Mouse (Mus musculus): ENCODE data around the gene Lsamp. TPM values are rescaled to one million over a fixed set of nuclear protein-coding genes. Genes with fewer than 3 reads are reported as not detected.

Gene Lsamp
- polyA plus RNA-seq, 2 experiments from 2014 or later, result not detected

GRCm38 (mm10) chr16:40692292-40692691 lies 708.1 kb downstream of the Lsamp start:
- no peak for ATAC-seq

DNA sequence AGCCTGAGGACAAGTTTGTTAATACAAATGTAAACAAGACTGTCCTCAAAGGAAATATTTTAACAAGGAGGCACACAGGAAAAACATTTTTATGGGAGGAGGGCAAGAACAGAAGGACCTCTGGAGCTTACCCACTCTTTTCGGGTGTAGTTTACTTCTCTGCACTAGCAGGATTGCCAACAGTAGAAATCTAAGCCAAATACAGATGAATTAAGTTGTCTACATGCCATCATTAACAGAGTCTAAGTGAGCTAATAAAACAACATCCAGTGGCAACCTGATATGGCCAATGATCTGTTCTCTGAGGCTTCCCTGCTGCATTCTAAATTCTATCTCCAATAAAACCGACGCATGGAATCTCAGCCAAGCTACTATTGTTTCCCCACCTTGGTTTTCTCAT lies 713.1 kb downstream of the Lsamp start:
- ATAC-seq, result no peak

DNA sequence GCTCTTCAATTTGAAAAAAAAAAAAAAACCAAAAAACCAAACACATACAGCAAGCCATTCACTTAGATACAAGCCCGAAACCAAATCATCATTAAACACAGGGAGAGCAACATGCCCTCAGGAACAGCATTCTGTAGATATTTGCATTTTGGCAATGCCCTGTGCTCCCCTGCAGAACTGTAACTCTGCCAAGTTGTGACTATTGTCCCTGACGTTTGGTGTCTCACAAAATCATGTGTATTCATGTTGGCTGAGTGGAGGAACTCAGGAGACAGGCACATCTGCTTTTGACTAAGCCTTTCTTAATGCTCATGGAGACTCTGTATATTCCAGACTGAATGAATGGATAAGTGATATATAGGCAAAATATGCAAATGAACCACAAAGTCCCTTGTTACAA lies 724.4 kb downstream of the Lsamp start:
- ATAC-seq, result no peak

- ATAC-seq, result no peak
These were observed 725.4 kb downstream of the Lsamp start for GRCm38 (mm10) chr16:40709574-40709973.

DNA sequence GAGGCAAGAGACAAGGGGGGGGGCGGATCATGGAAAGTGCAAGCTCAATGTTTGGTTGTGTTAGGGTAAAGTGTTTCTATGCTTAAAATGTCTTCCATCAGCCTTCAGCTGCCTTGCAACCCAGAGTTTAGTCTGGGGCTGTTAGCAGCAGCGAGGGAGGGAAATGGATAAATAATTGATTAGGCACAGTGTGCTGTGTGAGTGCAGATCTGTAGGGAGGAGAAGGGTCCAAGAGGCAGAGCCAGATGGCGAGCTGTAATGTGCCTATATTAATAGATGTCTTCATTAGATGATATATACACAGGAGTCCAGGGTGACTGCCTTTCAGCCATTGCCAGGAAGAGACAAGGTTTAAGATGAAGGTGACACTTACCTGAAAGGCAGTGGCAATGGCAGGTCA lies 725.9 kb downstream of the Lsamp start:
- ATAC-seq, result no peak

DNA sequence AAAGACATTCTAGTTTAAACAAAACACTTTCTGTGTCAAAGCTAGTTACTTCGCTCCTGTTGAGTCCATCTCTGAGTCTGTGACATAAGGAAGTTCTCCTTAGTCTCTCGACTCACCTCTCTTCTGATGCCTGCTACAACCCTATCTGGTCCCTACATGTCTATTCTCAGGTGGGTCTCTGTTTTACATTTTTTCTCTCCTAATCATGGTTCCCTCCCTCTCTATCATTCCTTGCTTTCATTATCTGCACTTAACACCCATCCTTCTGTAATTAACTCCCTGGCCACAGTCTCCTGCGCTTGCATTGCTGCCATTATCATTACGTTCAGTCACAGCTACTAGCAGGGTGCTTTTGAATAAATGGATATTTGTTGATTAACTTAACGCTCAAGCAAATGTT lies 726.3 kb downstream of the Lsamp start:
- no peak for ATAC-seq

DNA sequence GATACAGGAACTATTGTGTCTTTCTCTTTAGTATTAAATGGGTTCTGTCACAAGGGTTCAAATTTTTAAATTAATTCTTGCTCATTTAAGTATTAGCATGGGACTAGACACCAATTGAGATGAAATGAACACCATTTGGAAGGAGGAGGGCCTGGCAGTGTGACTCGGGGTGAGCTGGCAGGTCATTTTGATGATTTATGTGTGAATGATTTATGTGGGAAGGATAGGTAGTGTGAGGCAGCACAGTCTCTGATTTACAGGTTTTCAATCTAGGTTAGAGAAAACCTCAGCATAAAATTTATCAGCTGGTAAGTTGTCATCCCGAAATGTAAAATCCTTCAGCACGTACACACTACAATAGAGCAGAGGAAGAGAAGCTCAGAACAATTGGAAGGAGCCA lies 729.6 kb downstream of the Lsamp start:
- no peak for ATAC-seq

GRCm38 (mm10) chr16:40739015-40739414 lies 754.9 kb downstream of the Lsamp start:
- no peak for ATAC-seq

GRCm38 (mm10) chr16:40739771-40740170 lies 755.6 kb downstream of the Lsamp start:
- no peak for ATAC-seq

- no peak for ATAC-seq
These were observed 756.1 kb downstream of the Lsamp start for GRCm38 (mm10) chr16:40740273-40740672.

GRCm38 (mm10) chr16:40827191-40827590 lies 843.0 kb downstream of the Lsamp start:
- no peak for ATAC-seq

GRCm38 (mm10) chr16:40831536-40831935 lies 847.4 kb downstream of the Lsamp start:
- ATAC-seq, result no peak

GRCm38 (mm10) chr16:40841765-40842164 lies 857.6 kb downstream of the Lsamp start:
- ATAC-seq, result no peak

DNA sequence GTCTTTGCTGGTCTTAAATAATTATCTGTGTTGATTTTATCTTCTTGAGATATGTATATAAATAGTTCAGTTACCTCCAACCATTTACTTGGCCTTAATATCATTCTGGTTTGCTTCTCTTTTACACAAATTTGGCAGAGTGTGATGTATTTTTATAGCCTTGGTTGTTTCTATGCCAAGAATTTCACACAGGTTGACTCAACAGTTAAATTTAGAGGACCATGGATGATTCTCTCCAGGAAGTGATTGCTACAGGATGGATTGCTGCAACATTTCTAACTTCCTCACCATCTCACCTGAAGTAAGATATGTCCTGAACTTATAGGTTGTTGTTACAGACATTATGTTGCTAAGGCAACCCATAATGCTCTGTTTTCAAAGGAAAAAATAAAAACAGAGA lies 882.6 kb downstream of the Lsamp start:
- no peak for ATAC-seq

- ATAC-seq, result no peak
These were observed 894.1 kb downstream of the Lsamp start for GRCm38 (mm10) chr16:40878301-40878700.

- ATAC-seq, result no peak
These were observed 897.8 kb downstream of the Lsamp start for GRCm38 (mm10) chr16:40881942-40882341.

DNA sequence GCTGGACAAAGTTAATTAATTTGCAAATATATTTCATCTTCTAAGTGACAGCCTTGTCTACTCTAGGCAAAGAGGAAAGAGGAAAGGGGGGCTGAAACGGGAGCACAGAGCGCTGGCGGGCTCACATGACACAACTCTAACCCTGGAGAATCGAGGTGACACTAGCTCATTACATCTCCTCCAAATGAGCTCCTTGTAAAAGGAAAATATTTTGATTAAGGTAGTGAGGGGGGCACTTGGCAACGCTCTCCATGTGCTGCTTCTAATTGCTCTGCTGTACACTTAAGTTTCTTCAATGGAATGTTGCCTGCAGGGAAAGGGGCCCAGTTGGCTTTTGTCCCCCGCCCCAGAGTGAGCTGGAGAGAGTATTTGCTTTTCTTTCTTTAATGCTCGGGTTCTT lies 907.2 kb downstream of the Lsamp start:
- no peak for ATAC-seq

GRCm38 (mm10) chr16:40897768-40898327 lies 913.7 kb downstream of the Lsamp start:
- ATAC-seq, result no peak

DNA sequence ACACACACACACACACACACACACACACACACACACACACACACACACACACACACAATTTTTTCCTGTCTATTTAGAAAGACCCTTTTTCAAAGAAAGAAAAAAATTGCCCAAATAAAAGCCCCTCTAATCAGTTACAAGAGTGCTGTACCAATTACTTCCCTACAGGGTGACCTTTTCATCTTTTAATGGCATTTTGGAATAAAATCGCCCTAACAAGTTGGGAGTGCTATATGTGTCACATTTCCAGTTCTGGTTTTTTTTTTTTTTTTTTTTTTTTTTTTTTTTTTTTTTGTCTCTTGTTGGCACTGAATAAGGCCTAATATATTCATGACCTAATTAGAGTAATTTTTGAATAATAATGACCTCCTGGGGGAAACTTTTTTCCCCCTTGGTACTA lies 923.7 kb downstream of the Lsamp start:
- no peak for ATAC-seq

- no peak for ATAC-seq
These were observed 930.0 kb downstream of the Lsamp start for GRCm38 (mm10) chr16:40914141-40914540.

DNA sequence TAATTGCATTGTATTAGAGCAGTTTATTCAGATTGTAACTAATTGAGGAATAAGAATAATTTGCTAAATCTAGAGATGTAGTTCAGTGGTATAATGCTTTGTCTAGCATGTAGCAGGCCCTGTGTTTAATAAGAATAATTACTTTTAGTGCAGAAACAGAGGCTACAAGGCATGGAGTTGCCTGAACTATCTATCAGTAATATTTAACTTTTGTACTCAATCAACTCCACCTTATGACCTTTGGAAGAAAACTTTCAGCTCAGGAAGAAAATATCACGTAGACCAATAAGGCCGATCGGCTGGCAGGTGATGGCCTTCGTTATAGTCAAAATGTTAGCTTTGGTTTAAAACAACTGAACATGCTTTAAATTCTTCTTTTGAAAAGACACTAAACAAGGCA lies 946.4 kb downstream of the Lsamp start:
- no peak for ATAC-seq

DNA sequence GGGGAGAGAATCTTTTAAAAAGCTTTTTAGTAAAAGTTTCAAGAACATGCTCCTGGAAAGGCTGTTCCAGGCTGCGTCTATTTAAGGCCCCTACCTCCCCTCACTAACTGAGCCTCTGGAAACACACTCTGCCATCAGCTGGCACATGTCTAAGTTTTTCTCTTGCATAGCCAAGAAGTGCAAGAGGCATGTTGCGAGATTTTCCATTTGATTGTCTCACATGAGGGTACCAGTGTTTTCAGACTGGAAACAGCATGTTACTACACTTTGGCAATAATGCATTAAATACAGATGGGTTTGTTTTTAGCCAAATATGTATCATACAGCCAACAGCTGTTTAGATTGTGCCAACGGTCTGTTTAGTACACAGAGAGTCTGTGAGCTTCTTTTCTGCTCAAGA lies 958.1 kb downstream of the Lsamp start:
- ATAC-seq, result no peak

DNA sequence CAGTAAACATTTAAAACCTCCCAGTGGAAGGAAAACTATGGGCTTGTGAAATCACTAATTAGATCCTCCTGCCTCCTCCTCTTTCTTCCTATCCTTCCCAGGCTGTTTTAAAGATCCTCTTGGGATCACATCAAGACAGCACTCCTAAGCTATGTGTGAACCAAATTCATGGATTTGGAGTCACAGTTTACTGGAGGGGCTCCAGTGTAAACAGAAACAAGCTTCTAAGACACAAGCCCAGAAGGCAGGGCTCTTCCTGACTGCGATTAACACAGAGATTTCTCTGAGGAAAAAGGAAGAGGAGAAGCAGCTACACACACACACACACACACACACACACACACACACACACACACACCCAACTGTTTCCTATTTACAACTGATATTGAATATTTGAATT lies 961.7 kb downstream of the Lsamp start:
- no peak for ATAC-seq

GRCm38 (mm10) chr16:40948013-40948412 lies 963.9 kb downstream of the Lsamp start:
- no peak for ATAC-seq

- ATAC-seq, result no peak
These were observed 975.0 kb downstream of the Lsamp start for GRCm38 (mm10) chr16:40959211-40959610.

DNA sequence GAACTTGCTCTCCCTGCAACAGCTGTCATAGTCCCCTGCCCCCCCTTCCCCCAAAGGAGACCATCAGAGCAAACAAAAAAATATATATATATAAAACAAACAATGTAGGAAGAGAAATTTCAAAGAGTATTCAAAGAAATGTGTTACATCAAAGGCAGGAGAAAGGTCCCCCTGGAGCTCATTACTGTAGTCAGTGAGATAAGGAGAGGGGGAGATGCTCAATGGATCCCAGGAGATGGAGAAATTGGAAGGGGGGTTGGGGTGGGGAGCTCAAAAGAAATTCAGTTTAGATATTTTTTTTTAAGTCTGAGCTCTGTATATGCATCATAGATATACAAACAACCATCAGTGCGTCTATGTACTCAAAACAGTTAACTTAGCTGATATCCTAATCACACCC lies 976.4 kb downstream of the Lsamp start:
- no peak for ATAC-seq

Measured in CD4-positive, CD25-positive, alpha-beta regulatory T cell, adult 4 months (primary cell).